Mouse (Mus musculus): Measurements from ENCODE around the gene Morn4.

Gene Morn4

GRCm38 (mm10) chr19:42045269-42046102 is 40.7 kb downstream of the Morn4 start, which contains the start of gene Hoga1:
Gene Hoga1 (plus strand): TSS chr19:42045610.
- peak; percentile 82 for DNase-seq (ENCODE audit: low read depth, low spot score)

- no peak for DNase-seq (ENCODE audit: low read depth, low spot score)
Measured at GRCm38 (mm10) chr19:42043988-42044387, 42.2 kb downstream of the Morn4 start.

DNA sequence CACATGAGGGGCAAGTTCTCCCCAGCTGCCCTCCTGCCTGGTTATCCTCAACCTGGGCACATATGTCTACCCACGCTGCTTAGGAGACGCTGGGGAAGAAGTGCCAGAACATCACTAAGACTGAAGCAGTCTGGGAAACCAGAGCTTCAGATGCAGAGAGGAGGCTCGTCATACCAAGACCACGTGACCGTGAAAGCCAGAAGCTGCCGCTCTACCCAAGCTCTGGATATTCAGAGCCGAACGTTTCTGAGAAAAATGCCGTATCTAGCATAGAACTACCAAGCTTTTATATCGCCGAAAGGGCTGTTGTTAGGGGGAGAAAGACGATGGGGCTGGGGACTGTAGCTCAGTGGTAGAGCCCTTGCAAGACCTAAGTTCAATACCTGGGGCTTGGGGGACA is 47.8 kb downstream of the Morn4 start:
- no peak for DNase-seq (ENCODE audit: low read depth, low spot score)

GRCm38 (mm10) chr19:42037167-42037702 is 48.9 kb downstream of the Morn4 start:
- DNase-seq (ENCODE audit: low read depth, low spot score): no peak

GRCm38 (mm10) chr19:42036357-42036756 is 49.8 kb downstream of the Morn4 start:
- no peak for DNase-seq (ENCODE audit: low read depth, low spot score)

- DNase-seq (ENCODE audit: low read depth, low spot score): peak; percentile 90
Measured at GRCm38 (mm10) chr19:42035456-42036248, 50.5 kb downstream of the Morn4 start, which contains the start of gene Ankrd2. Gene Ankrd2 (plus strand): TSS chr19:42036000.

GRCm38 (mm10) chr19:42034881-42035455 is 51.2 kb downstream of the Morn4 start:
- no peak for DNase-seq (ENCODE audit: low read depth, low spot score)

DNA sequence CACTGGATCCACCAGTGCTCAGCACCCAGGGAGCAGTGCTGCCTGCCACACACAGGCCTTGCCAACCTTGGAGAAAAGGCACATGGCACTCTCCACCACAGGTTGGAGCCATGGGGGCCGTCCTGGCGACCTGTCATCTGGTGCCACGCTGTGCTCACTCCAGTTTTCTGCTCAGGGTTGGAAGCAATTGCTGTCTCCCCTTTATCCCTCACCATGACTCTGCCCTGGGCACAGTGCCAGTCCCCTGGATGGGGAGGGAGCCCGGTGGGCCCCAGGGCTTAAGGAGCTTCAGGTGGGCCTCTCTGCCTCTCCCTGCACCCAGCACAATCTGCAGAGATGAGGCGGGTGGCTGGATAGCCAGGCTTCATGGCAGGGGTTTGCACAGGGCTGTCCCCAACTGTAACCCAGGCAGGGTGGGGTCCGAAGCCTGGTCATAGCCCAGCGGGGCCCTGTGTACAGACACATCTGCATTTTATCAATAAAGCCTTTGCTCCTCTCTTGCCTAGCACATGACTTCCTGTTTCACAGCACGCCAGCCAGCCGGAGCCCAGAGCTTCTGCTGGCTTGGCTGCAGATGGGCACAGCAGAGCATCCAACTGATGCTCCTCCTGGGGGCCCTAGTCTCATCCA is 51.9 kb downstream of the Morn4 start:
- DNase-seq (ENCODE audit: low read depth, low spot score): no peak

DNA sequence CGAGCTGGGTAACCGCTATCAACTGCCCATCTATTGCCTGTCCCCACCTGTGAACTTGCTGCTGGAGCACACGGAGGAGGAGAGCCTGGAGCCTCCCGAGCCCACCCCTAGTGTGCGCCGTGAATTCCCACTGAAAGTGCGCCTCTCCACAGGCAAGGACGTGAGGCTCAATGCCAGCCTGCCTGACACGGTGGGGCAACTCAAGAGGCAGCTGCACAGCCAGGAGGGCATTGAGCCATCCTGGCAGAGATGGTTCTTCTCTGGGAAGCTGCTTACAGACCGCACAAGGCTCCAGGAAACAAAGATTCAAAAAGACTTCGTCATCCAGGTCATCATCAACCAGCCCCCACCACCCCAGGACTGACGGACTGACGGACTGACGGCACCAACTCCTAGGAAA is 52.5 kb downstream of the Morn4 start:
- no peak for DNase-seq (ENCODE audit: low read depth, low spot score)

DNA sequence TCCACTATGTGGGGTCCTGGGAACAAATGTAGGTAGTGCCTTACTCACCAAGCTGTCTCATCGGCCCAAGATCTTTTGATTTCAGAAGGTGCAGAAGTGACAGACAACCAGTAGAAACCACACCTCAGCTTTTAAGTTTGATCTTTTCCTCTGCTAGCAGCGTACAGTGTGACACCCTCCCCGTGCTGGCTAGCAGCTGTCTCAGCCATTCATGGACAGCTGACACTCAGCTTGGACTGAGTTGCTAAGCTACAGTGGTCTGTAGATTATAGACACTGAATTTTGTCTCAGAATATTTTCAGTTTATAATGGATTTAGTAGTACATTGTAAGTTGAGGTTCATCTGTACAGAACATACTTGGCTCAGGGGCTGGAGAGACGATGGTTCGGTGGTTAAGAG is 55.0 kb downstream of the Morn4 start:
- no peak for DNase-seq (ENCODE audit: low read depth, low spot score)

DNA sequence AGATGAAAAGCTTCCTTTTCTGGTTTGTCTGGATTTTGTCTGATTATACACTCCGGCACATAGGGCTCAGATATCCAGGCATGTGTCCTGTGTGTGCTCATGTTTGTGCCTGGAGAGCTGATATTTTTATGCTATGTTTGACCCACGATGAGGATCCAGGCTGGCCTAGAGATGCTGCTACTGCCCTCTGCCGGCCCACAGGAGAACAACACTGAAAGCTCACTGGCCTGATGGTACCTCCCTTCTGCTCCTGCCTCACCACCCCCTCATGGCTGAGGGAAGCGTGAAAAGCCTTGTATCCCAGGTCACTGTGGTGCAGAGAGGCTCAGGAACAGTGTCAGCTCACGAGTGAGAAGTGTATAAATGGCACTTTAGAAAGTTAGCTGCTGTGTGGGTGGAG is 60.0 kb downstream of the Morn4 start:
- DNase-seq (ENCODE audit: low read depth, low spot score): peak; percentile 95
